Mouse (Mus musculus): ENCODE data around the gene Hspb8. TPM values are rescaled to one million over a fixed set of nuclear protein-coding genes. Genes with fewer than 3 reads are reported as not detected.

The Hspb8 gene
- 9.0 and 10.5 TPM in 2 replicates for polyA plus RNA-seq (2015; fragmentation: Nextera tagmentation; extraction: Ambion mirVana)

DNA sequence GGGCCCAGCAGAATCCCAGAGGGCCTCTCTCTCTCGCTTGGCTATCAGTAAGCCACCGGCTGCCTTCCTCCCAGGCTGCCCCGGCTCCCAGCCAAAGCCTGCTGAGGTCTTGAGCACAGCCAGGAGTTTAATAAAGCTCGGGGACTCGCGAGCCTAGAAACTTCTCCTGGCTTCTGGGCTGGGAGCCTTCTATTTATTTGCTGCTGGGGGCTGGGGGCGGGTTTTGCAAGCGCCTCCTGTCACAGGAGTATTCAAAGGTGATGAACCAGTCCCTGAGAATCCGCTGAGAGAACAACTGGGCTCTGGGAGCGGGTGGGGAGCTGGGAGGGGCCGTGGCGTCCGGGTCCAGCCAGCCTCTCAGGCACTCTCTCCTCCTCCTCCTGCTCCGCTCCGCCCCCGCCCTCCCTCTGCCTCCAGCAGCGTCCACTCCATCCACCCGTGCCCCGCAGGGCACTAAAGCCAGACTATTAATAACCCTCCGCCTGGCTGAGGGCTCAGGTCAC, at the start of gene Hspb8:
Hspb8 (minus strand) TSS at position 166 of the 503 bp plus-strand sequence.
- WGBS, result under 1% methylated on average over 20 of the region's 20 CpGs
- H3K4me2 ChIP-seq (replicated peaks; ENCODE audit: low read depth), result peak within 1 kb of the TSS; percentile 64
- TF ChIP-seq CTCF (IDR thresholded peaks at IDR 0.05; ENCODE audit: low read depth), result no peak
- no peaks in the 10 kb centered on the region for H3K27me3 ChIP-seq (replicated peaks; ENCODE audit: control insufficient read depth, insufficient read depth, low read length)
- no peak within 1 kb of the TSS; the same call in 1 of the 2 replicates for H3K27ac ChIP-seq (ENCODE audit: low read depth, low read length)
- ATAC-seq, result peak; percentile 56; the same call in 1 of the 2 replicates
- 0 out of 2 replicates have a peak within 1 kb of the TSS, but pooled peaks have one; percentile 22 for H3K9ac ChIP-seq (ENCODE audit: low read depth, low read length)
- H3K9me3 ChIP-seq (ENCODE audit: control insufficient read depth), result no peaks in the 10 kb centered on the region
- H3K4me3 ChIP-seq (ENCODE audit: low read depth, low read length), result peak within 1 kb of the TSS; percentile 32
- peaks cover 4% of the 10 kb centered on the region; the same call in 1 of the 2 replicates for H3K4me1 ChIP-seq (replicated peaks; ENCODE audit: control insufficient read depth, insufficient read depth, low read length)
- H3K36me3 ChIP-seq (ENCODE audit: control insufficient read depth, insufficient read depth), result no peaks in the 10 kb centered on the region

DNA sequence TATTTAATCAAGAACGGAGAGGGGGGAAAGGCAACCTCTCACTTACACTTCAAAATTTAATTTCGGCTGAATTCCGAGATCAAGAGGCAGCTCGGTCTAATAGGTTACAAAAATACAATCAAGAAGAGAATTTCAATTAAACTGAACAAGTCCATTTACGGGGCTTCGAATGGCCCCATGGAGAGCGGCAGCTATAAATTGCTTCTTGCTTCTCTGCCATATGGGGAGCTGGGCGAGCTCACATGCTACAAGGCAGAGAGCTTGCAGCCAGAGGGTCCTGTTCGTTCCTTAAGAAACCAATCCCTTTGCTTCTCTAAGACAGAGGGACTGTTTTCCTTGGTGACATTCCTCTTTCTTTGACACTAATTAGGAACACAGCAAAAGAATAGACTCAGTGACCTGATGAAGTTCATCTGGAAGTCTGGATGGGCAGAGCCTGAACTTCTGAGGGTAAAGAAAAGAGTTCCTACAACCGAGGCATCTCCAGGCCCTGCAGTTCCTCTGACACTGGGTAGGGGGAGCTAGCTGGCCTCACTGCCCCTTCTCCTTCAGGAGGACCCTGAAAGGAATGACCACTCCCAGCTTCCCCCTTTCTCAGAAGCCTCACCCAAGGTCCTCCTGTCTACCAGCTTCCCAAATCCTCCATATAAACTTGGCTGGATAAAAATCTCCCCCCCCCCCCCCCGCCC, 38.8 kb upstream of the Hspb8 start:
- Histone ChIP-seq H3K36me3 (ENCODE audit: control insufficient read depth, insufficient read depth) (no peaks in the 10 kb centered on the region), H3K27me3 (replicated peaks; ENCODE audit: control insufficient read depth, insufficient read depth, low read length) (no peaks in the 10 kb centered on the region), H3K4me3 (ENCODE audit: low read depth, low read length) (no peak overlapping the region), H3K4me2 (replicated peaks; ENCODE audit: low read depth) (no peak overlapping the region), H3K27ac (ENCODE audit: low read depth, low read length) (no peak overlapping the region), H3K4me1 (replicated peaks; ENCODE audit: control insufficient read depth, insufficient read depth, low read length) (no peaks in the 10 kb centered on the region), H3K9me3 (ENCODE audit: control insufficient read depth) (peaks cover 4% of the 10 kb centered on the region; the same call in 1 of the 2 replicates), H3K9ac (ENCODE audit: low read depth, low read length) (no peak overlapping the region)
- ATAC-seq, result no peak
- TF ChIP-seq CTCF (IDR thresholded peaks at IDR 0.05; ENCODE audit: low read depth), result peak; percentile 54
- 66% methylated on average over 11 of the region's 11 CpGs for WGBS

DNA sequence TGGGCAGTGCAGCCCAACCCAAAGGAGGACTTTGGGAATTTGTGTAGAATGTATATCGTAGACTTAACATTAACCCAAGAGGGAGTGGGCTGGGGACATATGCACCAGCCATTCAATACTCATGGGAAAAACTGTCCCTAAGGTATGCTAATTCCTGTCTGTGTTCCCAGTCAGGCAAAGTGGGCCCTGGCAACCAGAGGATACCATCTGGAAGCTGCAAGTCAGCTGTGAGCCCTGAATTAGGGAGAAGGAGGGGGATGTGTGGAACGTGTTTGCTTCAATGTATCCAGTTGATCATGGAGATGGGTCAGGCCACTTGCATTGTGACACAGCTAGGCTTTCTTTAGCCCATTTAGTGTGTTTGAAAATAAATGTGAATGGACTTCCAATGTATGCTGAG, 37.3 kb upstream of the Hspb8 start:
- 70% methylated on average over 2 of the region's 2 CpGs for WGBS
- no peak overlapping the region for H3K9ac ChIP-seq (ENCODE audit: low read depth, low read length)
- no peak overlapping the region for H3K27ac ChIP-seq (ENCODE audit: low read depth, low read length)
- H3K36me3 ChIP-seq (ENCODE audit: control insufficient read depth, insufficient read depth), result no peaks in the 10 kb centered on the region
- no peaks in the 10 kb centered on the region for H3K9me3 ChIP-seq (ENCODE audit: control insufficient read depth)
- no peaks in the 10 kb centered on the region for H3K27me3 ChIP-seq (replicated peaks; ENCODE audit: control insufficient read depth, insufficient read depth, low read length)
- H3K4me1 ChIP-seq (replicated peaks; ENCODE audit: control insufficient read depth, insufficient read depth, low read length), result no peaks in the 10 kb centered on the region
- no peak for ATAC-seq
- H3K4me3 ChIP-seq (ENCODE audit: low read depth, low read length), result no peak overlapping the region
- TF ChIP-seq CTCF (IDR thresholded peaks at IDR 0.05; ENCODE audit: low read depth), result no peak
- H3K4me2 ChIP-seq (replicated peaks; ENCODE audit: low read depth), result no peak overlapping the region

DNA sequence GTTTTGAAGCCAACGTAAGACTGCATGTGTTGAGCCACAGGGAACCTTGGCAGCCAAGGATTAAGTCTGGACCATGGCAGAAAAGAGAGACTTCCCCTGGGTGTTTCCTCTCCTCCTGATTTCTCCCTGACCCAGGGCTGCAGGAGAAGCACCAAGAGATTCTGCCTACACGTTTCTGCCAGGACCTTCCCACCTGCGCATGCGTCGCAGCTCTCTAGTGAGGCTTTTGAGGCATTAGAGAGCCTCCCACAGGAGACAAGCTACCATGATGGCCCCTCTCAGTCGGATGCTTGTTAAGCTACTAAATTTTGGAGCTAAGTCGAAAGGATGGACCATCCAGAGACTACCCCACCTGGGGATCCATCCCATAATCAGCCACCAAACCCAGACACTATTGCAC, 35.1 kb upstream of the Hspb8 start:
- no peaks in the 10 kb centered on the region for H3K4me1 ChIP-seq (replicated peaks; ENCODE audit: control insufficient read depth, insufficient read depth, low read length)
- no peaks in the 10 kb centered on the region for H3K27me3 ChIP-seq (replicated peaks; ENCODE audit: control insufficient read depth, insufficient read depth, low read length)
- WGBS, result 89% methylated on average over 7 of the region's 7 CpGs
- H3K36me3 ChIP-seq (ENCODE audit: control insufficient read depth, insufficient read depth), result no peaks in the 10 kb centered on the region
- H3K9ac ChIP-seq (ENCODE audit: low read depth, low read length), result no peak overlapping the region
- no peaks in the 10 kb centered on the region for H3K9me3 ChIP-seq (ENCODE audit: control insufficient read depth)
- H3K27ac ChIP-seq (ENCODE audit: low read depth, low read length), result no peak overlapping the region
- no peak for ATAC-seq
- H3K4me3 ChIP-seq (ENCODE audit: low read depth, low read length), result no peak overlapping the region
- no peak overlapping the region for H3K4me2 ChIP-seq (replicated peaks; ENCODE audit: low read depth)
- no peak for TF ChIP-seq CTCF (IDR thresholded peaks at IDR 0.05; ENCODE audit: low read depth)

DNA sequence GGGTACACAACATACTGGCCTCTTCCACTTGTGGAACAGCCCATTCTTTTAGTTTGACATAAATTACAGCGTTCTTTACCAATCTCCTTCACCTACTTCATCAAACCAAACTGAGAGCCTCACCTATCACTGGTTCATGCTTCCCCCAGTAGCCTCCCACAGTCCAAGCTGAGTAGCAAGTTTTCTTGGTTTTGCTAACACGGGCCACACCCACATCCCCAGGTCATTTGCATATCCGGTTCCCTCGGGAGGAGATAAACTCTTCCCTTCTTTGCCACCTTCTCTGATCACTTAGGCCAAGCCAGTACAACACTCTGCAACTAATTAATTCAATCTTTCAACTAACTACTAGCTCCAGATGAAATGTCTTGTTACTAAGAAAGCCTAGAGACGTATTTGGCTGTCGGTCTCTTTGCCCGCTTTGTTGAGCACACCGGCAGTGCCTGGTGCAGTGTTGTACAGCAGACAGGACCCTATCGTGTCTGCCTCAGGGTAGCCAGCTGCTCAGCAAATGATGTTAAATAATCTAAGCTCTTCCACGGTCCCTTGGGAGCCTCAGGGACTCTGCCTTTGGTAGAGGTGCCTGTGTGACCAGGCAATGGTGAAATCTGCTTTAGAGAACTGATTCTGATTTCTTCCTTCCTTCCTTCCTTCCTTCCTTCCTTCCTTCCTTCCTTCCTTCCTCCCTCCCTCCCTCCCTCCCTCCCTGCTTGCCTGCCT, 34.3 kb upstream of the Hspb8 start:
- Histone ChIP-seq H3K4me3 (ENCODE audit: low read depth, low read length) (no peak overlapping the region), H3K9ac (ENCODE audit: low read depth, low read length) (no peak overlapping the region), H3K27ac (ENCODE audit: low read depth, low read length) (no peak overlapping the region), H3K4me2 (replicated peaks; ENCODE audit: low read depth) (0 out of 2 replicates have a peak overlapping the region, but pooled peaks have one; percentile 6), H3K4me1 (replicated peaks; ENCODE audit: control insufficient read depth, insufficient read depth, low read length) (no peaks in the 10 kb centered on the region), H3K9me3 (ENCODE audit: control insufficient read depth) (no peaks in the 10 kb centered on the region), H3K36me3 (ENCODE audit: control insufficient read depth, insufficient read depth) (no peaks in the 10 kb centered on the region), H3K27me3 (replicated peaks; ENCODE audit: control insufficient read depth, insufficient read depth, low read length) (no peaks in the 10 kb centered on the region)
- ATAC-seq, result no peak
- no peak for TF ChIP-seq CTCF (IDR thresholded peaks at IDR 0.05; ENCODE audit: low read depth)
- 24% methylated on average over 10 of the region's 10 CpGs for WGBS

GRCm38 (mm10) chr5:116453401-116453851, 30.8 kb upstream of the Hspb8 start:
- no peaks in the 10 kb centered on the region for H3K27me3 ChIP-seq (replicated peaks; ENCODE audit: control insufficient read depth, insufficient read depth, low read length)
- peak overlapping the region; percentile 18 for H3K9ac ChIP-seq (ENCODE audit: low read depth, low read length)
- H3K27ac ChIP-seq (ENCODE audit: low read depth, low read length), result no peak overlapping the region
- H3K9me3 ChIP-seq (ENCODE audit: control insufficient read depth), result no peaks in the 10 kb centered on the region
- H3K4me3 ChIP-seq (ENCODE audit: low read depth, low read length), result peak overlapping the region; percentile 26
- 3% methylated on average over 27 of the region's 27 CpGs for WGBS
- TF ChIP-seq CTCF (IDR thresholded peaks at IDR 0.05; ENCODE audit: low read depth), result peak; percentile 74
- H3K4me2 ChIP-seq (replicated peaks; ENCODE audit: low read depth), result peak overlapping the region; percentile 67
- no peak for ATAC-seq
- no peaks in the 10 kb centered on the region for H3K4me1 ChIP-seq (replicated peaks; ENCODE audit: control insufficient read depth, insufficient read depth, low read length)
- no peaks in the 10 kb centered on the region for H3K36me3 ChIP-seq (ENCODE audit: control insufficient read depth, insufficient read depth)
